Mouse (Mus musculus) MEL (cell line): ENCODE data around the gene Oard1. TPM values are rescaled to one million over a fixed set of nuclear protein-coding genes. Genes with fewer than 3 reads are reported as not detected.

Experiments used
- DNase-seq: peaks from one replicate; pipeline ENCODE4 v3.0.0; 2011; ENCODE audit warnings: low read depth, low spot score
- H3K27ac ChIP-seq: 2 replicates; pipeline ENCODE4 v1.5.1; 2012; ENCODE audit warnings: low read depth, mild to moderate bottlenecking, control low read depth, low read length, moderate library complexity; ENCODE audit not compliant: control insufficient read depth
- H3K27me3 ChIP-seq, 2 experiments: fragments of 150-350 bp in 1 of 2; sonication (generic) in 1 of 2; 2 replicates each; pipeline ENCODE4 v1.6.1; 2012; ENCODE audit warnings: low read length in 2 of 2, mild to moderate bottlenecking in 2 of 2, improper control_type of control experiment in 1 of 2, moderate library complexity in 1 of 2; ENCODE audit not compliant: insufficient read depth in 2 of 2, control insufficient read depth in 1 of 2
- H3K36me3 ChIP-seq, 2 experiments: 2 replicates each; pipeline ENCODE4 v1.6.1; 2012 to 2014; ENCODE audit warnings: low read length in 2 of 2, improper control_type of control experiment in 1 of 2, inconsistent platforms in 1 of 2, mild to moderate bottlenecking in 1 of 2; ENCODE audit not compliant: insufficient read depth in 2 of 2, control insufficient read depth in 1 of 2
- H3K4me1 ChIP-seq, 2 experiments: fragments of 150-350 bp in 1 of 2; sonication (generic) in 1 of 2; 2 replicates each; pipeline ENCODE4 v1.6.1; 2012; ENCODE audit warnings: low read length in 2 of 2, improper control_type of control experiment in 1 of 2, mild to moderate bottlenecking in 1 of 2; ENCODE audit not compliant: insufficient read depth in 2 of 2, control insufficient read depth in 1 of 2
- H3K4me3 ChIP-seq, 2 experiments: fragments of 150-350 bp in 1 of 2; sonication (generic) in 1 of 2; 2 replicates each; pipeline ENCODE4 v1.5.1; 2012; ENCODE audit warnings: low read depth in 2 of 2, low read length in 2 of 2, mild to moderate bottlenecking in 2 of 2, moderate library complexity in 2 of 2, control low read depth in 1 of 2, improper control_type of control experiment in 1 of 2; ENCODE audit not compliant: control insufficient read depth in 1 of 2, insufficient read depth in 1 of 2
- H3K79me2 ChIP-seq: 2 replicates; pipeline ENCODE4 v1.6.1; 2012; ENCODE audit warnings: mild to moderate bottlenecking, low read length, moderate library complexity; ENCODE audit not compliant: control insufficient read depth, poor library complexity, insufficient read depth
- H3K9ac ChIP-seq: 2 replicates; pipeline ENCODE4 v1.6.1; 2012; ENCODE audit warnings: low read depth, mild to moderate bottlenecking, control low read depth, low read length, moderate library complexity; ENCODE audit not compliant: control insufficient read depth, poor library complexity, severe bottlenecking
- H3K9me3 ChIP-seq: fragments of 150-350 bp; sonication (generic); replicated peaks from 2 replicates; pipeline ENCODE4 v1.6.1; 2012; ENCODE audit warnings: mild to moderate bottlenecking, low read length, improper control_type of control experiment, moderate library complexity; ENCODE audit not compliant: insufficient read depth
- BHLHE40 ChIP-seq: IDR thresholded peaks from 2 replicates; pipeline ENCODE4 v1.6.1; 2012; ENCODE audit warnings: low read depth, mild to moderate bottlenecking, inconsistent platforms, low read length, improper control_type of control experiment, borderline replicate concordance
- CHD2 ChIP-seq: IDR thresholded peaks from 2 replicates; pipeline ENCODE4 v1.6.1; 2011; ENCODE audit warnings: low read length, improper control_type of control experiment
- CTCF ChIP-seq, 3 experiments: IDR thresholded peaks in 2 of 3; conservative IDR thresholded peaks in 1 of 3; 2 replicates each; pipeline ENCODE4 v1.5.1; 2011 to 2012; ENCODE audit warnings: low read length in 3 of 3, low read depth in 2 of 3, mild to moderate bottlenecking in 2 of 3, improper control_type of control experiment in 1 of 3, inconsistent platforms in 1 of 3, mixed read lengths in 1 of 3, moderate library complexity in 1 of 3; ENCODE audit not compliant: control insufficient read depth in 1 of 3, insufficient read depth in 1 of 3, poor library complexity in 1 of 3, severe bottlenecking in 1 of 3
- E2F4 ChIP-seq: IDR thresholded peaks from 2 replicates; pipeline ENCODE4 v1.6.1; 2011; ENCODE audit warnings: low read depth, low read length, improper control_type of control experiment, borderline replicate concordance
- ELF1 ChIP-seq: IDR thresholded peaks from 2 replicates; pipeline ENCODE4 v1.6.1; 2014; ENCODE audit warnings: low read depth, mild to moderate bottlenecking, inconsistent platforms, low read length, improper control_type of control experiment, moderate library complexity
- EP300 ChIP-seq, 2 experiments: IDR thresholded peaks; 2 replicates each; pipeline ENCODE4 v1.6.1; 2011; ENCODE audit warnings: improper control_type of control experiment in 2 of 2, low read length in 2 of 2, low read depth in 1 of 2, mild to moderate bottlenecking in 1 of 2
- ETS1 ChIP-seq: IDR thresholded peaks from 2 replicates; pipeline ENCODE4 v1.6.1; 2012; ENCODE audit warnings: low read depth, mild to moderate bottlenecking, inconsistent platforms, low read length, improper control_type of control experiment, moderate library complexity
- GATA1 ChIP-seq: IDR thresholded peaks from 2 replicates; pipeline ENCODE4 v1.6.1; 2011; ENCODE audit warnings: low read depth, low read length, improper control_type of control experiment
- HCFC1 ChIP-seq: IDR thresholded peaks from 2 replicates; pipeline ENCODE4 v1.6.1; 2012; ENCODE audit warnings: low read depth, mild to moderate bottlenecking, inconsistent platforms, low read length, improper control_type of control experiment, moderate library complexity
- KAT2A ChIP-seq: conservative IDR thresholded peaks from 2 replicates; pipeline ENCODE4 v1.6.1; 2012; ENCODE audit warnings: low read depth, low read length, improper control_type of control experiment, inconsistent platforms
- MAX ChIP-seq: IDR thresholded peaks from 2 replicates; pipeline ENCODE4 v1.6.1; 2011; ENCODE audit warnings: low read length, improper control_type of control experiment
- MAZ ChIP-seq: IDR thresholded peaks from 2 replicates; pipeline ENCODE4 v1.6.1; 2012; ENCODE audit warnings: low read depth, mild to moderate bottlenecking, inconsistent platforms, low read length, improper control_type of control experiment
- MEF2A ChIP-seq: IDR thresholded peaks from 2 replicates; pipeline ENCODE4 v1.6.1; 2014; ENCODE audit warnings: low read depth, mild to moderate bottlenecking, inconsistent platforms, low read length, improper control_type of control experiment; ENCODE audit not compliant: poor library complexity, insufficient replicate concordance, severe bottlenecking; ENCODE audit errors: extremely low read depth
- MYB ChIP-seq: IDR thresholded peaks from 2 replicates; pipeline ENCODE4 v1.6.1; 2011; ENCODE audit warnings: mild to moderate bottlenecking, low read depth, low read length, improper control_type of control experiment
- POLR2AphosphoS5 ChIP-seq: IDR thresholded peaks from 2 replicates; pipeline ENCODE4 v1.6.1; 2012; ENCODE audit warnings: low read depth, borderline replicate concordance, mild to moderate bottlenecking, inconsistent platforms, low read length, moderate library complexity, mixed read lengths
- RCOR1 ChIP-seq: IDR thresholded peaks from 2 replicates; pipeline ENCODE4 v1.6.1; 2012; ENCODE audit warnings: low read depth, mild to moderate bottlenecking, inconsistent platforms, low read length, improper control_type of control experiment
- SIN3A ChIP-seq: IDR thresholded peaks from 2 replicates; pipeline ENCODE4 v1.6.1; 2012; ENCODE audit warnings: low read length, improper control_type of control experiment, inconsistent platforms
- SMC3 ChIP-seq: IDR thresholded peaks from 2 replicates; pipeline ENCODE4 v1.6.1; 2011; ENCODE audit warnings: low read depth, low read length, improper control_type of control experiment
- TAL1 ChIP-seq: IDR thresholded peaks from 2 replicates; pipeline ENCODE4 v1.6.1; 2012; ENCODE audit warnings: mild to moderate bottlenecking, inconsistent platforms, low read length, moderate library complexity, mixed read lengths
- TCF12 ChIP-seq: IDR thresholded peaks from 2 replicates; pipeline ENCODE4 v1.6.1; 2014; ENCODE audit warnings: low read depth, mild to moderate bottlenecking, inconsistent platforms, low read length, improper control_type of control experiment, moderate library complexity
- USF2 ChIP-seq, 2 experiments: IDR thresholded peaks; 2 replicates each; pipeline ENCODE4 v1.6.1; 2011 to 2012; ENCODE audit warnings: improper control_type of control experiment in 2 of 2, low read length in 2 of 2, borderline replicate concordance in 1 of 2, inconsistent platforms in 1 of 2, low read depth in 1 of 2, mild to moderate bottlenecking in 1 of 2; ENCODE audit not compliant: insufficient read depth in 1 of 2
- ZMIZ1 ChIP-seq: IDR thresholded peaks from 2 replicates; pipeline ENCODE4 v1.6.1; 2012; ENCODE audit warnings: low read depth, mild to moderate bottlenecking, inconsistent platforms, low read length, improper control_type of control experiment, moderate library complexity
- ZNF384 ChIP-seq: IDR thresholded peaks from 2 replicates; pipeline ENCODE4 v1.6.1; 2012; ENCODE audit warnings: low read depth, mild to moderate bottlenecking, inconsistent platforms, low read length, improper control_type of control experiment
- polyA plus RNA-seq, 2 experiments: library from polyadenylated mRNA; stranded (reverse) in 1 of 2; unstranded in 1 of 2; fragments of >175 nt in 1 of 2; fragments of >200 nt in 1 of 2; gene quantifications; 2 replicates each; pipeline versions ENCODE4 v1.2.1 to v1.2.4; 2012; ENCODE audit warnings: low replicate concordance in 2 of 2, low read depth in 1 of 2; ENCODE audit not compliant: insufficient read length in 2 of 2, insufficient read depth in 1 of 2, missing spikeins in 1 of 2
- total RNA-seq: library from RNA; depleted of rRNA; stranded (reverse); fragments of 300-350 nt; gene quantifications from 2 replicates; pipeline ENCODE4 v1.2.3, GENCODE M21; 2012

Oard1 gene
- total and polyA plus RNA-seq, 3 experiments = 21.2 to 24.4 TPM; not detected in 1

GRCm38 (mm10) chr17:48360462-48360861 is 49.4 kb upstream of the Oard1 start (continued):
- TF ChIP-seq MEF2A = no peak
- TF ChIP-seq HCFC1 = 0 out of 2 replicates have a peak, but pooled peaks have one; percentile 28
- TF ChIP-seq USF2 (IDR thresholded peaks at IDR 0.05; ENCODE audit: borderline replicate concordance in 1 of 2, insufficient read depth in 1 of 2, low read depth in 1 of 2, low read length in 2 of 2) = no peak
- no peak for TF ChIP-seq ZNF384
- peak; percentile 94 for TF ChIP-seq GATA1
- no peak for TF ChIP-seq MAX
- TF ChIP-seq TAL1 = peak; percentile 44; the same call in 1 of the 2 replicates
- no peak for TF ChIP-seq CTCF (IDR thresholded peaks at IDR 0.05 in 2 of 3, conservative IDR thresholded peaks at IDR 0.05 in 1 of 3; ENCODE audit: control insufficient read depth in 1 of 3, insufficient read depth in 1 of 3, low read depth in 2 of 3, low read length in 3 of 3, poor library complexity in 1 of 3, severe bottlenecking in 1 of 3)

- no peak for TF ChIP-seq MYB
- no peak for TF ChIP-seq MAX
- no peak for DNase-seq
- H3K36me3 ChIP-seq = peaks cover 0 to 36% of the 10 kb centered on the region in 2 experiments; a peak in 2 of 4 replicates
- no peak overlapping the region for H3K4me3 ChIP-seq
- no peak overlapping the region for H3K27ac ChIP-seq
- no peaks in the 10 kb centered on the region for H3K79me2 ChIP-seq
- H3K27me3 ChIP-seq = no peaks in the 10 kb centered on the region
- peaks cover 20 to 57% of the 10 kb centered on the region in 2 experiments for H3K4me1 ChIP-seq
- no peak overlapping the region for H3K9ac ChIP-seq
- no peaks in the 10 kb centered on the region for H3K9me3 ChIP-seq
Measured at GRCm38 (mm10) chr17:48362346-48362745, 47.5 kb upstream of the Oard1 start.

GRCm38 (mm10) chr17:48362966-48363365 is 46.8 kb upstream of the Oard1 start:
- peaks cover 20 to 57% of the 10 kb centered on the region in 2 experiments for H3K4me1 ChIP-seq
- no peak overlapping the region for H3K27ac ChIP-seq
- peak; percentile 49 for DNase-seq
- H3K9ac ChIP-seq = no peak overlapping the region
- no peaks in the 10 kb centered on the region for H3K27me3 ChIP-seq
- H3K9me3 ChIP-seq = no peaks in the 10 kb centered on the region
- H3K36me3 ChIP-seq = peaks cover 0 to 35% of the 10 kb centered on the region in 2 experiments; a peak in 2 of 4 replicates
- TF ChIP-seq RCOR1 = no peak
- H3K79me2 ChIP-seq = no peaks in the 10 kb centered on the region
- no peak overlapping the region for H3K4me3 ChIP-seq

- Histone ChIP-seq H3K4me3 (no peak overlapping the region), H3K4me1 (peaks cover 20 to 53% of the 10 kb centered on the region in 2 experiments), H3K79me2 (no peaks in the 10 kb centered on the region), H3K9ac (no peak overlapping the region), H3K27ac (no peak overlapping the region), H3K9me3 (no peaks in the 10 kb centered on the region), H3K36me3 (peaks cover 0 to 34% of the 10 kb centered on the region in 2 experiments; a peak in 2 of 4 replicates), H3K27me3 (no peaks in the 10 kb centered on the region)
- peak; percentile 44 for DNase-seq
- TF ChIP-seq GATA1 (peak; percentile 51; the same call in 1 of the 2 replicates), BHLHE40 (no peak), SMC3 (no peak), CHD2 (no peak), POLR2AphosphoS5 (no peak), MAZ (no peak), ETS1 (peak; percentile 27; the same call in 1 of the 2 replicates), ZMIZ1 (no peak), E2F4 (no peak), SIN3A (no peak), KAT2A (no peak), EP300 (IDR thresholded peaks at IDR 0.05; ENCODE audit: low read depth in 1 of 2, low read length in 2 of 2) (peak; percentile 21 to 60; a peak in 2 of 4 replicates), TCF12 (peak; percentile 65), RCOR1 (0 out of 2 replicates have a peak, but pooled peaks have one; percentile 25), ELF1 (no peak)
Measured at GRCm38 (mm10) chr17:48363421-48363965, 46.3 kb upstream of the Oard1 start.
